Mouse (Mus musculus): ENCODE data around the gene Cyp4v3. TPM values are rescaled to one million over a fixed set of nuclear protein-coding genes. Genes with fewer than 3 reads are reported as not detected.

The Cyp4v3 gene
- polyA plus RNA-seq, 1 experiment from 2014 or later = 1.1 TPM

- ATAC-seq (ENCODE audit: low FRiP score) (no peak), DNase-seq (ENCODE audit: low spot score) (no peak)
- Histone ChIP-seq H3K4me3 (ENCODE audit: low read depth, low read length) (no peak overlapping the region), H3K4me1 (replicated peaks; ENCODE audit: control insufficient read depth, insufficient read depth, low read length) (no peaks in the 10 kb centered on the region), H3K4me2 (replicated peaks; ENCODE audit: low read depth, low read length) (no peak overlapping the region), H3K36me3 (ENCODE audit: control insufficient read depth, insufficient read depth, low read length) (no peaks in the 10 kb centered on the region), H3K9ac (ENCODE audit: low read depth, low read length) (no peak overlapping the region), H3K27me3 (ENCODE audit: control insufficient read depth, insufficient read depth, low read length) (no peaks in the 10 kb centered on the region), H3K9me3 (ENCODE audit: control insufficient read depth, low read length) (no peaks in the 10 kb centered on the region), H3K27ac (ENCODE audit: low read depth, low read length) (no peak overlapping the region)
- WGBS = 78% methylated on average over 8 of the region's 8 CpGs
Observed at GRCm38 (mm10) chr8:45302390-45302789, 30.6 kb downstream of the Cyp4v3 start.

GRCm38 (mm10) chr8:45295276-45295675 is 37.7 kb downstream of the Cyp4v3 start:
- DNase-seq (ENCODE audit: low spot score) (no peak), ATAC-seq (ENCODE audit: low FRiP score) (no peak)
- no peaks in the 10 kb centered on the region for H3K27me3 ChIP-seq (ENCODE audit: control insufficient read depth, insufficient read depth, low read length)
- 89% methylated on average over 6 of the region's 6 CpGs for WGBS
- no peak overlapping the region for H3K4me2 ChIP-seq (replicated peaks; ENCODE audit: low read depth, low read length)
- H3K4me1 ChIP-seq (replicated peaks; ENCODE audit: control insufficient read depth, insufficient read depth, low read length) = no peaks in the 10 kb centered on the region
- no peaks in the 10 kb centered on the region for H3K36me3 ChIP-seq (ENCODE audit: control insufficient read depth, insufficient read depth, low read length)
- no peak overlapping the region for H3K27ac ChIP-seq (ENCODE audit: low read depth, low read length)
- H3K9ac ChIP-seq (ENCODE audit: low read depth, low read length) = no peak overlapping the region
- H3K4me3 ChIP-seq (ENCODE audit: low read depth, low read length) = no peak overlapping the region
- H3K9me3 ChIP-seq (ENCODE audit: control insufficient read depth, low read length) = no peaks in the 10 kb centered on the region

GRCm38 (mm10) chr8:45294687-45295086 is 38.3 kb downstream of the Cyp4v3 start, which contains the start of gene Klkb1:
TSS of gene Klkb1 (minus strand) at chr8:45294859.
- H3K36me3 ChIP-seq (ENCODE audit: control insufficient read depth, insufficient read depth, low read length) = no peaks in the 10 kb centered on the region
- DNase-seq (ENCODE audit: low spot score) (no peak), ATAC-seq (ENCODE audit: low FRiP score) (no peak)
- H3K4me1 ChIP-seq (replicated peaks; ENCODE audit: control insufficient read depth, insufficient read depth, low read length) = no peaks in the 10 kb centered on the region
- no peaks in the 10 kb centered on the region for H3K9me3 ChIP-seq (ENCODE audit: control insufficient read depth, low read length)
- no peak within 1 kb of the TSS for H3K27ac ChIP-seq (ENCODE audit: low read depth, low read length)
- H3K4me2 ChIP-seq (replicated peaks; ENCODE audit: low read depth, low read length) = no peak within 1 kb of the TSS
- no peak within 1 kb of the TSS for H3K9ac ChIP-seq (ENCODE audit: low read depth, low read length)
- no peak within 1 kb of the TSS for H3K4me3 ChIP-seq (ENCODE audit: low read depth, low read length)
- no peaks in the 10 kb centered on the region for H3K27me3 ChIP-seq (ENCODE audit: control insufficient read depth, insufficient read depth, low read length)
- 90% methylated on average over 7 of the region's 7 CpGs for WGBS

- no peak overlapping the region for H3K4me2 ChIP-seq (replicated peaks; ENCODE audit: low read depth, low read length)
- no peaks in the 10 kb centered on the region for H3K9me3 ChIP-seq (ENCODE audit: control insufficient read depth, low read length)
- no peaks in the 10 kb centered on the region for H3K27me3 ChIP-seq (ENCODE audit: control insufficient read depth, insufficient read depth, low read length)
- no peak overlapping the region for H3K4me3 ChIP-seq (ENCODE audit: low read depth, low read length)
- no peak overlapping the region for H3K9ac ChIP-seq (ENCODE audit: low read depth, low read length)
- no peak for DNase-seq (ENCODE audit: low spot score)
- no peak overlapping the region for H3K27ac ChIP-seq (ENCODE audit: low read depth, low read length)
- no peaks in the 10 kb centered on the region for H3K36me3 ChIP-seq (ENCODE audit: control insufficient read depth, insufficient read depth, low read length)
- no peaks in the 10 kb centered on the region for H3K4me1 ChIP-seq (replicated peaks; ENCODE audit: control insufficient read depth, insufficient read depth, low read length)
- ATAC-seq (ENCODE audit: low FRiP score) = no peak
- 86% methylated on average over 2 of the region's 2 CpGs for WGBS
Observed at GRCm38 (mm10) chr8:45291790-45292189, 41.2 kb downstream of the Cyp4v3 start.

- no peaks in the 10 kb centered on the region for H3K4me1 ChIP-seq (replicated peaks; ENCODE audit: control insufficient read depth, insufficient read depth, low read length)
- H3K9ac ChIP-seq (ENCODE audit: low read depth, low read length) = no peak overlapping the region
- DNase-seq (ENCODE audit: low spot score) (no peak), ATAC-seq (ENCODE audit: low FRiP score) (no peak)
- no peak overlapping the region for H3K4me2 ChIP-seq (replicated peaks; ENCODE audit: low read depth, low read length)
- 83% methylated on average over 8 of the region's 8 CpGs for WGBS
- H3K36me3 ChIP-seq (ENCODE audit: control insufficient read depth, insufficient read depth, low read length) = no peaks in the 10 kb centered on the region
- no peaks in the 10 kb centered on the region for H3K9me3 ChIP-seq (ENCODE audit: control insufficient read depth, low read length)
- H3K4me3 ChIP-seq (ENCODE audit: low read depth, low read length) = no peak overlapping the region
- H3K27ac ChIP-seq (ENCODE audit: low read depth, low read length) = no peak overlapping the region
- no peaks in the 10 kb centered on the region for H3K27me3 ChIP-seq (ENCODE audit: control insufficient read depth, insufficient read depth, low read length)
Observed at GRCm38 (mm10) chr8:45281630-45282029, 51.4 kb downstream of the Cyp4v3 start.

- no peak overlapping the region for H3K4me3 ChIP-seq (ENCODE audit: low read depth, low read length)
- no peaks in the 10 kb centered on the region for H3K36me3 ChIP-seq (ENCODE audit: control insufficient read depth, insufficient read depth, low read length)
- no peak overlapping the region for H3K9ac ChIP-seq (ENCODE audit: low read depth, low read length)
- H3K9me3 ChIP-seq (ENCODE audit: control insufficient read depth, low read length) = no peaks in the 10 kb centered on the region
- ATAC-seq (ENCODE audit: low FRiP score) = no peak
- 77% methylated on average over 3 of the region's 3 CpGs for whole genome bisulfite sequencing
- no peak overlapping the region for H3K27ac ChIP-seq (ENCODE audit: low read depth, low read length)
- no peaks in the 10 kb centered on the region for H3K27me3 ChIP-seq (ENCODE audit: control insufficient read depth, insufficient read depth, low read length)
- H3K4me1 ChIP-seq (replicated peaks; ENCODE audit: control insufficient read depth, insufficient read depth, low read length) = no peaks in the 10 kb centered on the region
- DNase-seq (ENCODE audit: low spot score) = no peak
- no peak overlapping the region for H3K4me2 ChIP-seq (replicated peaks; ENCODE audit: low read depth, low read length)
Observed at GRCm38 (mm10) chr8:45277453-45277852, 55.6 kb downstream of the Cyp4v3 start.

- Histone ChIP-seq H3K9ac (ENCODE audit: low read depth, low read length) (no peak overlapping the region), H3K4me1 (replicated peaks; ENCODE audit: control insufficient read depth, insufficient read depth, low read length) (no peaks in the 10 kb centered on the region), H3K27ac (ENCODE audit: low read depth, low read length) (no peak overlapping the region), H3K4me2 (replicated peaks; ENCODE audit: low read depth, low read length) (no peak overlapping the region), H3K27me3 (ENCODE audit: control insufficient read depth, insufficient read depth, low read length) (no peaks in the 10 kb centered on the region), H3K4me3 (ENCODE audit: low read depth, low read length) (no peak overlapping the region), H3K9me3 (ENCODE audit: control insufficient read depth, low read length) (no peaks in the 10 kb centered on the region), H3K36me3 (ENCODE audit: control insufficient read depth, insufficient read depth, low read length) (no peaks in the 10 kb centered on the region)
- DNase-seq (ENCODE audit: low spot score) (no peak), ATAC-seq (ENCODE audit: low FRiP score) (no peak)
- WGBS = 88% methylated on average over 4 of the region's 4 CpGs
Observed at GRCm38 (mm10) chr8:45274317-45274716, 58.7 kb downstream of the Cyp4v3 start.

- no peak overlapping the region for H3K9ac ChIP-seq (ENCODE audit: low read depth, low read length)
- no peaks in the 10 kb centered on the region for H3K36me3 ChIP-seq (ENCODE audit: control insufficient read depth, insufficient read depth, low read length)
- ATAC-seq (ENCODE audit: low FRiP score) = no peak
- no peak overlapping the region for H3K4me3 ChIP-seq (ENCODE audit: low read depth, low read length)
- H3K27ac ChIP-seq (ENCODE audit: low read depth, low read length) = no peak overlapping the region
- no peak overlapping the region for H3K4me2 ChIP-seq (replicated peaks; ENCODE audit: low read depth, low read length)
- no peaks in the 10 kb centered on the region for H3K27me3 ChIP-seq (ENCODE audit: control insufficient read depth, insufficient read depth, low read length)
- no peak for DNase-seq (ENCODE audit: low spot score)
- no peaks in the 10 kb centered on the region for H3K4me1 ChIP-seq (replicated peaks; ENCODE audit: control insufficient read depth, insufficient read depth, low read length)
- H3K9me3 ChIP-seq (ENCODE audit: control insufficient read depth, low read length) = no peaks in the 10 kb centered on the region
Observed at GRCm38 (mm10) chr8:45269056-45269455, 64.0 kb downstream of the Cyp4v3 start.

- no peaks in the 10 kb centered on the region for H3K36me3 ChIP-seq (ENCODE audit: control insufficient read depth, insufficient read depth, low read length)
- no peak for ATAC-seq (ENCODE audit: low FRiP score)
Observed at GRCm38 (mm10) chr8:45268485-45268884, 64.5 kb downstream of the Cyp4v3 start.

More at GRCm38 (mm10) chr8:45268485-45268884, 64.5 kb downstream of the Cyp4v3 start:
- Histone ChIP-seq H3K27me3 (ENCODE audit: control insufficient read depth, insufficient read depth, low read length) (no peaks in the 10 kb centered on the region), H3K4me1 (replicated peaks; ENCODE audit: control insufficient read depth, insufficient read depth, low read length) (no peaks in the 10 kb centered on the region), H3K9ac (ENCODE audit: low read depth, low read length) (no peak overlapping the region), H3K4me2 (replicated peaks; ENCODE audit: low read depth, low read length) (no peak overlapping the region), H3K27ac (ENCODE audit: low read depth, low read length) (no peak overlapping the region), H3K9me3 (ENCODE audit: control insufficient read depth, low read length) (no peaks in the 10 kb centered on the region), H3K4me3 (ENCODE audit: low read depth, low read length) (no peak overlapping the region)
- DNase-seq (ENCODE audit: low spot score) = no peak
